Mouse (Mus musculus) liver, embryonic 14.5 days (tissue): ENCODE results near the gene Tmem45b.

ENCODE experiments used
- CTCF ChIP-seq: IDR thresholded peaks from 2 replicates; pipeline ENCODE4 v1.5.1; 2016; ENCODE audit warnings: antibody characterized with exemption, low read depth, control low read depth
- EP300 ChIP-seq: IDR thresholded peaks from 2 replicates; pipeline ENCODE4 v1.6.1; 2016; ENCODE audit warnings: antibody characterized with exemption, low read depth

GRCm38 (mm10) chr9:31439341-31439740, 24.9 kb downstream of the Tmem45b start:
- TF ChIP-seq CTCF (no peak), EP300 (no peak)
